Mouse (Mus musculus): ENCODE results near the gene Aox1. TPM values are rescaled to one million over a fixed set of nuclear protein-coding genes. Genes with fewer than 3 reads are reported as not detected.

Aox1 gene
- total RNA-seq, 2 experiments from 2014 or later: 1.5 to 1.9 TPM

DNA sequence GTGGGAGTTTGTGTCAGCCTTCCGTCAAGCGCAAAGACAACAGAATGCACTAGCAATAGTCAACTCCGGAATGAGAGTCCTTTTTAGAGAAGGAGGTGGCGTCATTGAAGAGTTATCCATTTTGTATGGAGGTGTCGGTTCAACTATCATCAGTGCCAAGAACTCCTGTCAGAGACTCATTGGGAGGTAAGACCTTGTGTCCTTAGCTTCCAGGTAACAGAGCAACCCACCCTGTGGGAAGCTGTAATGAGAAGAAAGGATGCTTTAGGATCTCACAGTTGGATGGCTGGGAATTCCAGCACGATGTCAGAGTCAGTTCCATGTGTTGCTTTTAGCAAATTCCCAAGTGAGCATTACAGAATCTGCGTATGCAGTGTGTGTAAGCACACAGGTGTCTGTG lies 32.4 kb downstream of the Aox1 start:
- no peak for DNase-seq (ENCODE audit: low spot score in 2 of 2)

DNA sequence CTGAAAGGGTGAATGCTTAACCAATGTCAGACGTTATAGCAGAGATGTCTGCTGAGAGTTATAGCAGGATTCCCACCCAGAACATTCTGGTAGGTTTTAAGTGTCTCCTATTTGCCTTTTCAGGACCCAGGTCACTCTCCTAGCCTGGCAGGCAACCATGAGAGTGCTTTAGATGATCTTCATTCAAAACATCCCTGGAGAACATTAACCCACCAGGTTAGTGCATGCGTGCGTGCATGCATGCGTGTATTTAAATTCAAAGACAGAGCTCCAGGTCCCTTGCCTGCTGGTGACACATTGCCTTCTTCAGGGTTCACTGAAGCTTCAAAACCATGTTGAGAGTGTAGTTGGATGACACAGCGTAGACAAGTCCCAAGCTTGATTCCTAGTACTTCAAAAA lies 35.4 kb downstream of the Aox1 start:
- no peak for DNase-seq (ENCODE audit: low spot score in 2 of 2)

DNA sequence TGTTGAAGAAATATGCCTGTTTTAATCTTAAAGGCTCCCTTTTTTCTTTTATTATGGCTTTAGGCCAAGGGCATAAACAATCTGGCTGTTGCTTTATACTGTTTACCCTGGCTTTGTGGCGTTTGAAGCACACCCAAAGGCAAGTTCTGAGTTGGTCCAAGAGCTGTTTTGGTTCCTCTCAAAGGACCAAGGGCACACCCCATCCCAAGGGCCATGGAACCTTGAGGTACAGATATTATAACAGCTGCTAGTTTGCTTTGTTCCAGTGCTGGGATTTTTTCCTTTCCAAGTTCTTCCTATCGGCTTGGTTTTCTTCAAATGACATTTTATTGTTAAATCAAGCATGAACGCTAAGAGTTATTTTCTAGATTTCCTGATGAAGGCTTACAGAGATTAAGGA lies 35.9 kb downstream of the Aox1 start:
- no peak for DNase-seq (ENCODE audit: low spot score in 2 of 2)

DNA sequence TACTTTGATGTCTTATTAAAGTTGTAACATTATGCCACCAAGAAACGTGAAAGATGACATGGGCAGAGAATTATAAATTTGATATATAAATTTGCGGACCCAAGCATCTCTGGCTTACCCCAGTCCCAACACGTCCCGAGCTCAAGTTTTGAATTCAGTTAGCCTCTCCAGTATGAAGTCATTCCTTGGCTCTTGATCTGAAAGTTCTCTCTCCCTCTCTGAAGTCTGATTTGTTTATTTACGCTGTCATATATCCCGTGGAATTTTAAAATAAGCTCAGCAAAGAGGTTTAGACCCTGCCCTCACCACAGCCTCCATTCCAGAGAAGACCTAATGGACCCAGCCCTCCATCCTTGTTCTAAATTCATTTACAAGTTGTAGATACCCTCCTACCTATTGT lies 39.5 kb downstream of the Aox1 start:
- no peak for DNase-seq (ENCODE audit: low spot score in 2 of 2)

DNA sequence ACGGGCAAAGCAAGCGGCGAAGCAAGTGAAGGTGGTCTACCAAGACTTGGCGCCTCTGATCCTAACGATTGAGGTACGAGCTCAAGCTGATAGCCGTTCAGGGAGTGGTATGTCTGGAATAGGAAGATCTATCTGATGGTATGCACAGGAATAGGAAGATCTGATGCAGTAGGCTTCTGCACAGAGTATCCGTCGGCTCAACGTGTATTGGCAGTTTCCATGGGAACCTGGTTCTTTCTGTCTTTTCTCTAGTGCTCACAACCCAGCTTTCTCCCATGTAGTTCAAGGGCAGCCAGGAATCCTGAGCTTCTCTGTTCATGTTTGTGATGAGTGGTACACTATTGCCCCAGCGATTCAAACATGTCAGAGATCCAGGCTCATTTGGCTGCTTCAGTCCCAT lies 40.4 kb downstream of the Aox1 start:
- DNase-seq (ENCODE audit: low spot score in 2 of 2): no peak

DNA sequence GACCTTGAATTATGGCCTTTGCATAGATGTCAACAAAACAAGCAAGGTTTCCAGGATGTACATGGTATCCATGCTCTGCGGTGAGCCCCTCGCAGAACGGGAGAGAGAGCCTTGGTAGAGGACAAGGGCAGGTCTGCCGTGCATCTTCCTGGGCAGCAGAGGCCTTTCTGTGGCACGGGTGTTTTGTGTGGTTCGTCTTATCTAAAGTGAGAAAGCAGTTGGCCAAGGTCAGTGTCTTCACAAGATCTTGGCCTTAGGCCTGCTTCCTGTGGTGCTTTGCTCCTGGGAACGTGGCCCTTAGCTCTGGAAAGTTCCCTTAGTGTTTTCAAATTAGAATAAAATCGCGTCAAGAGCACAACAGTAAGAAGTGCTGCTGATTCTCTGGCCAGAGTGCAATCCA lies 41.3 kb downstream of the Aox1 start:
- no peak for DNase-seq (ENCODE audit: low spot score in 2 of 2)

DNA sequence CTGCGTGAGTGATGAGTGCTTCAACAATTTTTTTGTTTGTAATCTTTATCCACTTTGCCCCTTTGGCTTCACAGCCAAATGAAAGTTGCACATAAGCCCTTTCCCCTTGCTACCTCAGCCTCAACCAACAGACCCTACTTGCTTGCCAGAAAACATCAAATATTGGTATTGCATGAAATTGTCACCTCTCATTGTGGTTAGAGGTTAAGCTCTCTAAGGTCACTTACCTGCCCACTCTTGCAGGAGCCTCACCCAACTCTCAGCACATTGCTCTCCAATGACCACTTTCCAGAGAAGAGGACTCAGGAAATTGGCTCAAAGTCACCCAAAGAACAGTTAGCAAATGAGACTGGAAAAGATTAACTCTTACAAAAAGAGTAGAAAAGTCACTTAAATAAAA lies 41.8 kb downstream of the Aox1 start:
- no peak for DNase-seq (ENCODE audit: low spot score in 2 of 2)

DNA sequence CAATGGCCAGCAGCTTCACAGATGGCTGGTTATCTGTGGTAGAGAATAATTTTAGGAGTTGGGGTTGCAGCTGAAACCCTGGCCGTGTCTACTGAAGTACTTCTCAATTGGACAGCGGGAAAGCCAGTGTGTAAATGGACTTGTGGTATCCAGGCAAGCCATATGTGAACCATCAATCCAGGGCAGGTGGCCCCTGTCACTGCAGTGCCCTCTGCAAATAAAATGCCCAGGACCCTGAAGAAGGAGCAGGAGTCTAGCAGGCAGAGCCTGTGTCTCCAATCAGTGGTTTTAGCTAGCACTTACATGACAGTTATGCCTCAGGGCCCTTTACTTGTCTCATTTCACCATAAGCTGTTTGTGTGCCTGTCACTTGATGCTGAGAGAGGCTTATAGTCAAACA lies 42.7 kb downstream of the Aox1 start:
- DNase-seq (ENCODE audit: low spot score in 2 of 2): no peak

DNA sequence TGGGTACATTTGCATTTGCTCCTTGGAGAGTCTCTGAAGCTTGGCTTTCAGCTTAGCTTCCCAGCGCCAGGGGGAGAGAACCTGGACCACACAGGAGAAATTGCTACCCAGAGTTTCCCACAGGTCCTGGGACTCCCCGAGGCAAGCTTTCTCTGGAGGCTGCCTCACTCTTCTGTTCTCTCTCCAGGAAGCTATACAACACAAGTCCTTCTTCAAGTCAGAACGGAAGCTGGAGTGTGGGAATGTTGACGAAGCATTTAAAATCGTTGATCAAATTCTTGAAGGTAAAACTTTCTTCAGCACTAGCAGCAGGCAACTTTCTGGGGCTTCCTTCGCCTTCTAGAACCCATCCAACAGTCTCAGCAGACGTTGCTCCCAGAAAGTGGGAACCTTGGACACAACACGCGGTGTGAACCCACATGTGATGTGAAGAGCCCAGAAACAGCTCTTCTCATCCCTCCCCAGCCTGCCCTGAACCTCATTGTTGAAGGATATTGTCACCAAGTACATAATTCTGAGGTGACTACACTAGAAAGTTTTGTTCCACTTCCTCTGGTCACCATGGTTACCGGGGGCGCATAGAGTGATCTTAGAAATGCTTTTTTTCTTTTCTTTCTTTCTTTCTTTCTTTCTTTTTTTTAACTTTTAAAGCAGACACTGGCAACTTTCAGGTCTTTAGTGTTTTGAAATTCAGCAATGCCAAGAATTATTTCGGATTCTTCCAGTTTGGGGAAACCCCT lies 43.4 kb downstream of the Aox1 start:
- DNase-seq (ENCODE audit: low spot score in 2 of 2): no peak

DNA sequence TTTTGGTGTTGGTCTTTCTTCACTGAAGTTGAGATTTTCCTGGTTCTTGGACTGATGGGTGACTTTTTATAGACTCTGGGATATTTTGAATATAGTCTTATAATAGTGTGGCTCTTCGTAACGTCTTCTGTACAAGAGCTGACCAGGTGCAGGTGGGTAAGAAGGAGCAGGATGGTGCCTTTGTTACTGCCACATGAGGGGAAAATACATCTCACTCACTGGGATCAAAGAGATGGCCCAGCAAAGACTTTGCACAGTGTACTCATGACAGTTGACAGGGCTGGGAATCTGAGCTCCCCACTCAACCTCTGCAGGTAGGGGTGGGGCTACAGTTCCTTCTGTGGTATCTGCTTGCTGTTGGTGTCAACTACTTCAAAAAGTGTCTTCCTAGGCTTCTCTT lies 44.5 kb downstream of the Aox1 start:
- no peak for DNase-seq (ENCODE audit: low spot score in 2 of 2)

DNA sequence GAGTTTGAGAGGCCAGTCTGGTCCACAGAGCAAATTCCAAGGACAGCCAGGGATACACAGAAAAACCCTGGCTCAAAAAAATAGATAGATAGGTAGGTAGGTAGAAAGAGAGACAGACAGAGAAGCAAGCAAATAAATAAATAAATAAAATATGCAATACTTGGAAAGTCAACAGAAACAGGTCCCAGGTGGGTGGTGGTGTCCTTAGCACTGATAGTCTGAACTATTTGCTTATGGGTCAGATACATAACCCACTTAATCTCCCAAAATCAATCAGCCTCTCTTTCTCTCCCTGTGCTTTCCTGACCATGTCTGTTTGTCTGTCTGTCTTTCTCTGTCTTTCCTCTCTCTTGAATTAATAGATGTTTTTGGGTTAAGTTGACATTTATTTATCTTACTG lies 48.2 kb downstream of the Aox1 start:
- no peak for DNase-seq (ENCODE audit: low spot score in 2 of 2)

DNA sequence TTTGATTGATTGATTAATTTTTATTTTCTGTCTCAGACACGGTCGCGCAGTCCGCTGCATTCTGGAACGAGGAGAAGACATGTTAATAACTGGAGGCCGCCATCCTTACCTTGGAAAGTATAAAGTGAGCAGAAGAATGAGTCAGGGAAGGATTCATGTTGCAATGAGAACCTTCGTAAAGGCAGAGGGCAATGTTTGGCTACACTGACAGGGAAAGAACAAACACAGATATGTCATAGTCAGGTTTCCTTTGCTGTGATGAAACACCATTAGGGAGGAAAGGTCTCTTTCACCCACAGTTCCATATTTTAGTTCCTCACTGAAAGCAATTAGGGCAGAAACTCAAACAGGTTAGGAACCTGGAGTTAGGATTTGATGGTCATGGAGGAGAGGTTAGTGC lies 48.7 kb downstream of the Aox1 start:
- DNase-seq (ENCODE audit: low spot score in 2 of 2): no peak

DNA sequence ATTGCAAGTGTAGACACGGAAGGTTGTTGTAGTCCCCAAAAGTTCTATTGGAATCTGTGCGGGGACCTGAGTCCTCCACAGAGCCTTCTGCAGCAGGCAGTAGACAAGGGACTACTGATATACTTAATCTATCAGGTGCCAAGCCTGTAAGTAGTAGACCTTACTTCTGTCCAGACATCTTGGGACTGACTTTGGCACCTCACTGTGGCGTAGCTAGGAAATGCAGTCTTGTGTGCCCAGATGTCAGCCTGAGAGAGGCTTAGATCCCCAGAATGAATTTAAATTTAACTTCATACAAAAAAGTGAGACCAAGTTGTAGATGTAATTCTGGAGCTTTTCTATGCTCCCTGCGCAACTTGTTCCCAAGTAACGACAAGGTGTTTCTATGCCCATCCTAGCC lies 50.0 kb downstream of the Aox1 start:
- no peak for DNase-seq (ENCODE audit: low spot score in 2 of 2)

DNA sequence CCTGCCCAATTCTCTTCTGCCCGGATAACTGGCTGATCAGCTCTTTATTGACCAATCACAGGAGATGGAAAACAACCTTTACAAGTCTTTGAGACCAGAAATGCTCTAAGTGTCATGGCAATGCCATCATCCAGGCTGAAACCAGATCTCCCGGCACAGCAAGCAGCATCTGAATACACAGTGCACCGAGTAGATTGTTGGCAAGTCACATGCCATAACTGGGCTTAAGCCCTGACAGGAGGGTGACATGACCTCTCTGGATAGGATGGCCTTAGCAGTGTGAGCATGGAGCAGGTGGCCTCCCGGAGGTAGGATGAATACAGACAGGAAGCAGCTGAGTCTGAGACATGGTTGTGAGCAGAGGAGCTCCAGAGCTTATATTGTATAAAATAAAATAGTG lies 50.7 kb downstream of the Aox1 start:
- no peak for DNase-seq (ENCODE audit: low spot score in 2 of 2)

DNA sequence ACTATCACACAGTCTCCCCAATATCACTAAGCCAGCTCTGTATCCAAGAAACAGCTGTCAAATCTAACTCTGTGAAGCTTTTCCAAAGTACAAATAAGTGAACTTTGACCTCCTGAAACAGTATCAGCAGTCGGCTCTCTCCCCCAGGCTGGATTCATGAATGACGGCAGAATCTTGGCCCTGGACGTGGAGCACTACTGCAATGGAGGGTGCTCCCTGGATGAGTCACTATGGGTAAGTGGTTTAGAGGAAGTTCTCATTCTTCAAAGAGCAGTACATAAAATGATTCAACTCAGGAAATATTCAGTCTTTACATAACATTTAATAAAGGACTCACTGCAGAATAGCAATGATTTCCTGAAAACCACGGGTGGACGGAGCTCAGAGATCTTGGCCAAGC lies 51.6 kb downstream of the Aox1 start:
- no peak for DNase-seq (ENCODE audit: low spot score in 2 of 2)

DNA sequence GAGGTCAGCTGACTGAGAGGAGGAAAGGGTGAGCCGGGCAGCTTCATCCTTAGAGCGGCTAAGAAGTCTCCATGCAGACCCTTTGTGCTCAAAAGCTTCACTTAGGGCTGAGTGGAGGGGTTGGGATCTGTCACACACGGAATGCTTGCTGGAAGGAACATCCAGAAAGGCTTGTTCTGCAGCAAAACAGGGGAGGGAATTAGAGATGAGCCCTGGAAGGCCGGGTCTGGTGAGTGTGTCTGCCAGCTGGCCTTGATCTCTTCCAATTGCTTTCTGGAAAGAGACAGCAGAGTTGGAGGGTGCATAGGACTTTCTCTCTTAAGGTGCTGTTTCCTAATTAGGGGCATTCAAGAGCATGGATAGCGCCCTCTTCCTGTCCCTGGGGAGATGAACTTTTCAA lies 59.6 kb downstream of the Aox1 start:
- DNase-seq (ENCODE audit: low spot score in 2 of 2): no peak

DNA sequence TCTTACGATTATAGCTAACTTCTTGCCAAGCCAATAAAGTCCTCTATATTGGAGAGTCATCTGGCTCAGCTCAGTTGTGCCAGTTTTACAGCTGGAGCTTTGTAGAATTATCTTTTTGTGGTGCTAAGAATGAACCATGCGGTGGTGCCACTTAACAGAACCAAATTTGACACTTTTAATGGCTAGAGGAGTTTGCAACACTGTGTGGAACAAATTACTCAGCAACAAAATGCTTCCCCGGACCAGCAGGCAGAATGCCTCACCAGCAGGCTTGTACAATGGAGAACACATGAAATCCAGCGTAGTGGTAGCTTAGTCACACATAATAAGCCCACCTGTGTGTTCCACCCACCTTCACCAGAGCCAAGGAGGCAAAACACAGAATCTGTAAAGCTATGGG lies 60.5 kb downstream of the Aox1 start:
- DNase-seq (ENCODE audit: low spot score in 2 of 2): no peak

DNA sequence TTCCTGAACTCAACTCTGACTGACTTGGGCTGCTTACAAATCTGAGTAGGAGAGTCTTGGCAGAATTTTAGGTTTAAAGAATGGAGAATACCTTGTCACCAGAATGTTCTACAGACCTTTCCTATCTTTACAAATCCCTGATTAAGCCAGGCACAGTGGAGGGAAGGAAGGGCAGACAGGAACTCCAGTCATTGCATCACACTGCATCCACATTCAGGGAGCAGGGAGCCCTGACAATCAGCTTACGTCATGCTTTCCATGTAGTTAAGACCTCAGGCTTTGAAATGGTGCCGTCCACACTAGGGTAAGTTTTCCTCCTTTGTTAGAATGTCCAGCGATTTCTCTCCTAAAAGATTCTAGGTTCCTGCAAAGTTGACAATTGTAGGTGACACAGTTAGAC lies 61.5 kb downstream of the Aox1 start:
- no peak for DNase-seq (ENCODE audit: low spot score in 2 of 2)

DNA sequence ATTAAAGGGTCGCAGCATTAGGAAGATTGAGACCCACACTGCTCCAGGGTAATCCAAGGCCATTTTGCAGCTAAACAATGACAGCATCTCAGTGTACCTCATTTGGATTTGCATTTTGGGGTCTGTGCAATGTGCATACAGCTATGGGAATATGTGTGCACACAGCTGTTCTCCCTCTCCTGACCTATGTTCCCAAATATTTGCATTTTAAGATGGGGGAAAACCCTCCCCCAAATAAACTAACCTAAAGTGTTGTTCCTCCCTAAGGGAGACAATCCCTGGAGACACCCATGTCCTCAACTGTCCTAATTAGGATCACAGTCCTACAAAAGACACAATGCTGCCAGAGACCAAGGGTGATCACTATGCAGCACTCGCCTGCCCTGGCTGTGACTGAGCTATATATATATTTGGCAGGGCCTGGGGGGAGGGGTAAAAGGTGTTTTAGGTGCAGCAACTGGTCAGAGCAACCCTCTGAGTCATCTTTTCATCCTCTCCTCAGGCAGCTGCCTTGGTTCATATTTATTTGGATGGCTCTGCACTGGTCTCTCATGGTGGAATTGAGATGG lies 62.3 kb downstream of the Aox1 start:
- no peak for DNase-seq (ENCODE audit: low spot score in 2 of 2)

DNA sequence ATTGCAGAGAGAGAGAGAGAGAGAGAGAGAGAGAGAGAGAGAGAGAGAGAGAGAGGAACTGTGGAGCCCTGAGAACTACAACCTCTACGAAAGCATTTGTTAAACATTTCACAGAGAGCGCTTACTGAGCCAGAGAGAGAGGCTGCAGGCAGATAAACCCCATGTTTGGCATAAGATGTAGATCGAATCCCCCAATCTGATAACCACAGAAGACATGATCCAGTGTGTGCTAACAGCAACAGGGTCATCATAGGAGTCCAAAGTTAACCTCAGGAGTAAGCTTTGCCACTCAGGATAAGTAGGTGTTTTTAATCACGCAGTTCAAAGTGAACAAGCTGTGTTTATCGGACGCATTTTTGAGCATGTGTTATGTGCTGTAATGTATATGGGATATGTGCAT lies 67.6 kb downstream of the Aox1 start:
- no peak for DNase-seq (ENCODE audit: low spot score in 2 of 2)

DNA sequence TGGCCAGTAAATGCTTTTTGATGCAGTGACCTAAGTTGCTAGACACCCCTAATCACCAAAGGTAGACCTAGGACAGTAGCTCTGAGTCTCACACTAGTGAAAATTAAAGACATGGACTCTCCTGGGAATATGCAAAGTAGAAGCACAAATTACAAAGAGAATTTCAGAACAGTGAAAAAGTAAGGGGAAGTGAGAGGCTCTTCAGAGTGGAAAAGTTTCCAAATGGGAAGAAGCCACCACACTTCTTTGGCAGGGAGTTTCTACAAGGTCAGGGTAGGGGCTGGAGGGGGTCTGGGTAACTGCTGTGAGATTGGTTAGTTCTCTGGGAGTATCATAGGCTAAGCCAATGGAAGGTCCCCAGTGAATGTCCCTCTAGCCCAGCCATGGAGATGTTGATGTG lies 69.4 kb downstream of the Aox1 start:
- DNase-seq (ENCODE audit: low spot score in 2 of 2): no peak

DNA sequence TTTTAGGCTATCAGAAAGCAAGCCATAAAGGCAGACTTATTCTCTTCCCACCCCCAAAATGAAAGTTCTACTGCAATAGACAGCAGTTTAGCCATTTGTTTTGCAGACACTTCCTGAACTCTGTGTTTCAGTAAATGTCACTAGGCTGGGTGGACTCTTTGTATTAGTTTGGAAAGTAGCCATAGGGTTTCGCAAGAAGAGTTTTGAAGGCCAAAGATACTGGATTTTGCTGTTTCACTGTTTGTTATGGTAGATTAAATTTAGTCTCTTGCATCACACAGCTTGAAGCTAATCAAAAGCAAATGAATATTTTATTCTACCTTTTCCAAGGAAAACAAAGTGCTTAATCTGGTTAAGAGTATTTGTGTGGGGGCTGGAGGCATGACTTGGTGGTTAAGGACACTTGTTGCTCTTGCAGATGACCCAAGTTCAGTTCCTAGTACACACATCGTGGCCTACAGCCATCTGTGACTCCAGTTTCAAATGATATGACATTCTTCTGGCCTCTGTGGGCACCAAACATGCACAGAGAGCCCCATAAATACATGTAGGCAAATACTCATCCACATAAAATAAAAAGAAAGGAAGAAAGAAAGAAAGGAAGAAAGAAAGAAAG lies 71.9 kb downstream of the Aox1 start:
- no peak for DNase-seq (ENCODE audit: low spot score in 2 of 2)

DNA sequence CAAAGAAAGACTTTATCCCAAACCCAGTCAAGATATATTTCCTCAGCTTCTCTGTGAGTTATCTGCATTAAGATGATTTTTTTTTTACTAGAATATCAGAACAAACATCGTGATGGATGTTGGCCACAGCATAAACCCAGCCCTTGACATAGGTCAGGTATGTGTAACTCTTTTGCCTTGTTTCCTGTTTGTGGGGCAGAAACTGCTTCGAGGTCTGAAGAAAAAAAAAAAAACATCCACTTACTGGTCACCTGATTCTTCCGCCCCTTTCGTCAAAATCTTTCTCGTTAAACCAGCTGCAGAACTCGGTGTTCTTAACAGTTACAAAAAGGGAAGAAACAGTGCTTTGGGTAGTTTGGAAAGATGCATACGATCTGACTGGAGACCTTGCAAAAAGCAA lies 72.8 kb downstream of the Aox1 start:
- no peak for DNase-seq (ENCODE audit: low spot score in 2 of 2)
